Mouse (Mus musculus) cerebellum, postnatal 25 days (tissue): ENCODE data around the gene 4931428L18Rik.
A peak's percentile ranks its signal among the peaks of the same experiment; 100 is the strongest.

Source experiments
- DNase-seq, 2 experiments: peaks; one replicate each; pipeline ENCODE4 v3.0.0; 2021; ENCODE audit warnings: mixed read lengths in 2 of 2

The 4931428L18Rik gene

GRCm38 (mm10) chr1:31152799-31153426 is 69.6 kb downstream of the 4931428L18Rik start:
- DNase-seq: peak in 1 of 2 experiments; percentile 9

DNA sequence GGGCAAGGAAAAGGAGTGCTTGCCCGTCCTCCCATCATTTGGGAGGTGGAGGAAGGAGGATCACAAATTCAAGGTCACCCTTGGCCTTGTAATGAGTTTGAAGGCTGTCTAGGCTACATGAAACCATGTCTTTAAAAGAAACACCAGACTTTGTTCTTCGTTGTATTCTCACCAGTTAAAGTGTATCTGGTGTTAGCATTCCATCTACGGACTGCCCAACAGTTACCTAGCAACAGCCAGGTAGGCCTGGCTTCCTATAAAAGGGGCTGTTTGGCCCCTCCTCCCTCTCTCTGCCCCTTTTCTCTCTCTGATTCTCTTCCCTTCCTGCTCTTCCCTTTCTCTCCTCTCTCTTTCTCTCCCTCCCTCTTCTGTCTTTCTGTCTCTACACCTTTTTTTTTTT is 71.9 kb downstream of the 4931428L18Rik start:
- no peak for DNase-seq

DNA sequence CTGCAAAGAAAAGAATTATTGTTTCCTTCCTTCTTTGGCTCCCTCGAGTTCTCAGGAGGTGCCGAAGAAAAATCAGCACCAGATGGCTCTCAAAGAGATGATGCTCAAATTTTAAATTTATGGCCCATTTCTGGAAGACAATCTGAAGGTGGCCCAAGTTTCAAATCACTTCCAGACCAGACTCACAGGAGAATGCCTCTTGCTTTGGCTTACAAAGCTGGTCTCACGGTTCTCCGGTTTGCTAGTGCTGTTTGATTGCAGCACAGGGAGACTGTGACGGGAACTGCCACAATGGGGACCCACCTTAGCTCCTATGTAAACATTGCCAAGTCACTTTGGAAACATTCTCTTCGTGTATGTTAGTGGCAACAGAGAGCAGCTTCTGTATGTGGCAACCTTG is 72.8 kb downstream of the 4931428L18Rik start:
- DNase-seq: no peak

DNA sequence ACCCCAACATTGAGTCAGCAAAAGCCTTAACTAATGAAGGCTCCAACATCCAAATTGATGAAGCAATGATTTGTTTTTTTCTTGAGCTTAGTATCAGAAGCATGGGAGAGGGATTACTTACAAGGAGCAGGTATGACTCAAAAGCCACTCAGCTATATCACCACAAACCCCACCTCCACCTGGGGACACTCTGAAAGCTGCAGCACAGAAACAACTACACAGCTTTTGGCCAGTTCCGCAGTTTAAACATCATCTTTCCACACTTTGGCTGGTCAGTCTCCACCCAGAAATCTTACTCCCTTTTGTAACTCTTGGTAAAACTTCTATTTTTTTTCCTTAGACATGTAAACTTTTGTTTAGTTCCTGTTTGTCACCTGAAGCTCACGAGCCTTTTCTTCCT is 78.9 kb downstream of the 4931428L18Rik start:
- no peak for DNase-seq

DNA sequence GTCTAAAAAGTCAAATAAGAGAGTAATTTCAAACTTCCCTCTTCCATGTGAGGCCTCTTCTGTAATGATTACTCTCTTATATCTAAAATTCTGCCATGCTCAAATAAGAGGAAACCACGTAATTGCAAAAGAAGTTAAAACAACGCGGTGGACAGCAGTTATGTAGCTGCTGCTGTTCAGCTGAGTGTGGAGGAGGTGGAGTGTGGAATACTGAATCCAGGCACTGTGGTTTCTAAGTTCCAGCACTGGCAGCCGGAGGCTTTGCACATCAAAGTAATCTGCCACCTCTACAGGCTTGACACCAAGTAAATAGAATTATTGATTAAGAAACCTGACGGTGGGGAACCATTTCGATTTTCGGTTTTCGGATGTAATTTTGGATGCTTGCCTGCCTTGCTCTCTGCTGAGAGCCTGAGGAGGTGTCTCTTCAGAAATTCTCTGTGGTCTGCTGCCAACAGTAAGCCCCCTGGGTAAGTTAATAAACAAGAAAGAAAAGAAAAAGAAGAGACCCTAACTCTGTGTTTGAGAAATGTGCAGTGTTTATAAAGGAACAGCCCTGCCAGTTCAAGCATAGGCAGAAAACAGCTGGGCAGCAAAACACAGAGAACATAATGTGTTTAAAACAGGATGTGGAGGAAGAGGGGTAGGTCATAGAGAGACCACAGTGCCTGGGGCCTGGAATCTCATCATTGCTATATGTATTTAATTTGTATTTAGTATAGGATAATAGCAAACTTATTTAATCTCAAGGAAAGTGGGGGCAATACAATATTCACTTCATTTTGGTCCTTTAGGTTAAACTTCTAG is 80.0 kb downstream of the 4931428L18Rik start:
- no peak for DNase-seq

DNA sequence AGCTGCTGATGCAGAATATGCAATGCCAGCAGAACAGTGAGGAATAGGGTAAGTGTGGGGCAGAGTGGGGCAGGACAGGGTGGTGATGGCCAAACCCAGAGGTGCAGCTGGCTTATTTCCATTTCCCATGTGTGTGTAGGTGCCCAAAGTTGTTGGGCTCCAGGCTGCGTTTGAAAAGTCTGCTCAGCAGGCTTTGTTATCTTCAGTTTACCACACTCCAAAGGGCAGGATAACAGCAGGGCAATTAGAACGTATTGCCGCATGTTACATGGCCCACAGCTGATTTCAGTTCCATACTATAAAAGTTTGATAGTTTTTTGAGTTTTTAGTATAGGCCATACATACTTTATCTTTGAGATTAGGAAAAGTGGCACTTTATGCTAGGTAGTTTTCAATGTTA is 84.1 kb downstream of the 4931428L18Rik start:
- no peak for DNase-seq

GRCm38 (mm10) chr1:31113466-31113865 is 109.0 kb downstream of the 4931428L18Rik start:
- no peak for DNase-seq

DNA sequence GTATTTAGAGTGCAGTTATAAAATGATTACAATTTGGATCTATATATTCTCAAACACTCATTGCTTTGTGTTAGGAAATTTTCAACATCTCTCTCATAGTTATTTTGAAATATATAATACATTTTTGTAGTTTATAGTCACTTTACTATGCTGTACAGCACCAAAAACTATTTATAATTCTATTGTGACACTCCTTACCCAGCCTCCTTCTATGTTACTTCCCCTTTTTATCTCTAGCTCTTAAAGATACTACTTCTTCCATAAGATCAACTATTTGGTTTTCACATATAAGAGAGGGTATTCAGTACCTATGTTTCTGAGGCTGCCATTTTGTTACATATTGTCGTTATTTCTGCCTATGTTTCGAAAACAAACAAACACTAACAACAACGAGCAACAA is 114.5 kb downstream of the 4931428L18Rik start:
- no peak for DNase-seq

DNA sequence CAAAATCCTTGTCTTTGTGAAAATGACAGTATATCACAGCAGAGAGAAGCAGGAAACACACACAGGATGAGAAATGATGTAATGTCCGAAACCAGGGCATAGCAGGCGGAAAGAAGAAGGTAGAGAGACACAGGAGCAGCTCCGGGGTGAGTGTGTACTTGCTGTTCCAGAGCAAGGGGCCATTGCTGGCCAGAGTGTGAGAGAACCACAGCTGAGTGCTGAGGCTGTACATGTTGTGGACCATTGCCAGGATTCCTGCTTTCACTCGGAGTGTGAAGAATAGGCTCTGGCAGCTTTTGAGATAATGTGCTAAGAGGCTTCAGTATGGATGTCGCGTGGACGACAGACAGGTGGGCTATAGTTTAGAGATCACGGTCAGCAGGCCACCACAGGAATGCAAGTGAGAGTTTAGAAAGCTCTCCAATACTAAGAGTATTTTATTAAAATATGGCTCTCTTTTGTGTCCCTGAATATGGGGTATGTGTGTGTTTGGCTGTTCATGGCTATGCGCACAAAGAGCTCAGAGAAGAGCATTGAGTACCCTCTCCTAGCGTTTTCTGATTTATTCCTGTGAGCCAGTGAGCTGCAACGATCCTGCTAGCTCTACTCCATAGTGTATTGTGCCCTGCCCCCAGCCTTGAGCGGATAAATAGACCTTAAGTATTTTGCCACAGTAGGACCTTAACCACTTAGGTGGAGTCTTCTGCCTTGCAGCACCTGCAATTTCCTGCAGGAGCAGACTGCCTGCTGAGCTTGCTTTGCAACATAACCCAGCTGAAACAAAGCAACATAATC is 119.4 kb downstream of the 4931428L18Rik start:
- peak; percentile 30 to 42 for DNase-seq

DNA sequence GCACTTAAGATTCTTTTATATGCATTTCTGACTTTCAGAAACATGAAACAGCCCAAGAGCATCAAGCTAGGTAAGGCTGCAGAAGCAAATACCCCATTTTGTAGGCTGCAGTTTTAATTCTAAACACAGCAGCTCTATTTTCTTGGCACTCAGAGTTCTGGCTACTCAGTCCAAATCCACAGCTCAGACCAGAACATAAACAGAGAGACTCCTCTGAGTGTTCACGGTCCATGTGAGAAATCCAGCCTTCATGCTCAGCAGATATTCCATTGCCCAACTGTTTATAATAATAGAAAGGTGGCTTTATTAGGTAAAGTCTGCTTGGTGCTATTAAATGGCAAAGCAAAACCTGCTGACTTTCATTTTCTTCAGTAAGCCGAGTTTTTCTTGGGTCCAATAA is 120.2 kb downstream of the 4931428L18Rik start:
- DNase-seq: no peak

DNA sequence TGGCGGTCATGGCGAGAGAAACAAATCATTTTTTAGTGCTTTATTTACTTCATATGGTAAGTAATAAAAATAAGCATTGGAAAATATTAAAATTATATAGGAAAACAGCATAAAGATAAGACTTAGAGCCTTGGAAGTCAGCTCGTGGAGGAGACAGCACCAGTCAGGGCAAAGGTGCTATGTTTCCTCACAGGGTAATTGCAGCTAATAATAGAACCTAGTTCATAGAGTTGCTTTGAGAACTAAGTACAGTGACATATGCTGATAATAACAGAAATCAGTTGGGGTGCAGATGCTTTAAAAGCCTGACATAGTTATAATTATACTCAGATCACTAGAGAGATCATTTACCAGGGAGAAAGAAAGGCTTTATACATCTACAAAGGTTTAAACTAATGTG is 125.3 kb downstream of the 4931428L18Rik start:
- DNase-seq: no peak

GRCm38 (mm10) chr1:31096466-31096793 is 126.1 kb downstream of the 4931428L18Rik start:
- DNase-seq: no peak

DNA sequence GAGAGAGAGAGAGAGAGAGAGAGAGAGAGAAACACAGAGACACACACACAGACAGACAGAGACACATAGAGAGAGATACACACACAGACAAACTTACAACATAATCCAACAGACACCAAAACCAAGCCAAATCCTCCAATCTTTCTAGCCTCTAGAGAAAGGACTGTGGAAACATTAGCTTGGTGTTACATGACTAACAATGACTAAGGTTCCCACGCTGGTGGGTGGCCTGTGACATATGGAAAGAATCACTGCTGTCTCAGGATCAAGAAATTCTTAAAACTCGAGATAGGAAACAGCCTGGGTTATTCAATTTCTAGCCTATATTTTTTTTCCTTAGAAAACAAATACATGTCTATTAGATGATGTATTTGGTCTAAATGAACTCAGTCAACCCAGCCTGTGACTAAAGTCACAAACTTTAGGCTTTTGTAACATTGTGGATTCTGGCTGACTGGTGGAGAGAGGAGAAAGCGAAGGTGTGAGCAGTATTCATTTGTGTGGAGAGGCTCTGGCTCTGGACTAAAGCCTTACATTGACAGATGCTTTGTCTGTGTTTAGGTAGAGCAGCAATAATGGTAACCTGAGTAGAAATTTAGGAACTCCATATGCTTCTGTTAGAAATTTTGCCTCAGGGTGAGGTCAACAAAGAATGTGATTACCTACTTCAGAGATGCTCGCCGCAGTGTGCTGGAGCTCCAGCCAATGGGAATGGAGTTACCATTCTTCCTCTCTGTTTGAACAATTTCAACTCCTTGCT is 126.6 kb downstream of the 4931428L18Rik start:
- no peak for DNase-seq

GRCm38 (mm10) chr1:31094792-31095191 is 127.7 kb downstream of the 4931428L18Rik start:
- no peak for DNase-seq

DNA sequence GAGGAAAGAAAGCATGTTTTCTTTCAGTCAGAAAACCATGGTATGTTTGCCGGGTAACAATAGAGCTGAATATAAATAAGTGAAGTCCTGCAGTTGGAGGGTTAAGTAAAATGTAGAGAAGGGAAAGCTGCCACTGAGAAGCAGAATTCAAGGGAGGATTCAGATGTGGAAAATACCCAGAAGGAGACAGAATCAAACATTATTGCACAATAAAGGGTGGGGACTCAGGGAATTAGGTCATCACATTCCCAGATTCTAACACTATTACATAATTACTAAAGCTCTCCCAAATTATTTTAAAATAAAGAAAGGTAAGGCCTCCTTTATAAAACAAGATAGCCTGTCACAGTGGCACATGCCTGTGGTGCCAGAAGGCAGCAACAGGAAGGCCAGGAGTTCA is 128.5 kb downstream of the 4931428L18Rik start:
- DNase-seq: no peak

DNA sequence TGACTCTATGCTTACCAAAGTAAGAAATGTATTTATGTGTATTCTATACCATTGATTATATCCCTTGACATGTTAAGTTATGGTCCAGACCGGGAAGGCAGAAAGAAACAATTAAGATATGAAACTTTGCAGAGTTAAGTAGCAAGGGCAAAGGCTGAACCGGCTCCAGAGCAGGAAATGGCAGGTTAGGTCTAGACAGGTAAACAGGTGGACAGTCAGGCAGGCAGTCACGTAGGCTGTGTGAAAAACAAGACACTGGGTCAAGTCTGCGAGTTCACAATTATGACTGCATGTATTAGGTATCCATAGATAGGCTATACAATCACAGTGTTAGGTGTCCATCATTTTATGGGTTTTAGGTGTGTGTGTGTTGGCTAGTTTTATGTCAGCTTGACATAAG is 133.8 kb downstream of the 4931428L18Rik start:
- no peak for DNase-seq

DNA sequence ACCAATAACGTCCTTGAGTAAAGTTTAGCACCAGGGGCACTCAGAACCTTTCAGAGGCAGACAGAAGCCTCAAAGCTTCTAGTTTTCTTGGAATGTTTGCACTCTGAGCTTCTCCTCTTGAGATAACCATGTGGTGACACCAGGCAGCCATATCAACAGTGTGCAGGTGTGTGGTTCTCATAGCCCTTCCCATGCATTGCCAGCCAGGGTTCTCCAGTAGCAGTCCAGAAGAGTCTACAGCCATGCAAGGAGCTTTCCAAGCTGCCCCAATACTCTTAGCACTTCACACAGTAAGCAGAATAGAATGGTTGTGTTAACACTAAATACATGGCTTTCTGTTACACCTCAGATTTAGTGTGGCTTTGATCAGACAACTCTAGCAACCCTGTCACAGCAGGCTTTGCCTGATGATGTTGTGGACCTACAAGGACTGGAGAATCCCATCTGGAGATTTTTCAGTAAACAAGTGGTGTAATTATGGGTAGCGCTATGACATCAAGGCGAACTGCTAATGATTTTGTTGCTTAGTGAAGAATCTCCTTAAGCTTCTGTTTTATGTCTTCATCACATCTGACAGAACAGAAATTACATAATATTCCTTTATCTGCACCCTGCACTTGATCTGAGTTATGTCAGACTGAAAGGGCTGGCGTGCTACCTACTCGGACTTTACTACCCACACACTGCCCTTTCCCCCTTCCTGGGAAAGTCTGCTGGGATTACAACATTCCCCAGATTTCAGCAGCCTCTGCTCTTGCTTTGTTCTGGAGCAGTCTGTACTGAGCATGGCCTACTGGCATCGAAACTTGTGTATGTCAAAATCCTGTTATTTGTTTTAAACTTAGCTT is 149.7 kb downstream of the 4931428L18Rik start:
- no peak for DNase-seq

GRCm38 (mm10) chr1:31071209-31071608 is 151.3 kb downstream of the 4931428L18Rik start:
- DNase-seq: no peak

GRCm38 (mm10) chr1:31064817-31065740 is 157.4 kb downstream of the 4931428L18Rik start:
- no peak for DNase-seq

DNA sequence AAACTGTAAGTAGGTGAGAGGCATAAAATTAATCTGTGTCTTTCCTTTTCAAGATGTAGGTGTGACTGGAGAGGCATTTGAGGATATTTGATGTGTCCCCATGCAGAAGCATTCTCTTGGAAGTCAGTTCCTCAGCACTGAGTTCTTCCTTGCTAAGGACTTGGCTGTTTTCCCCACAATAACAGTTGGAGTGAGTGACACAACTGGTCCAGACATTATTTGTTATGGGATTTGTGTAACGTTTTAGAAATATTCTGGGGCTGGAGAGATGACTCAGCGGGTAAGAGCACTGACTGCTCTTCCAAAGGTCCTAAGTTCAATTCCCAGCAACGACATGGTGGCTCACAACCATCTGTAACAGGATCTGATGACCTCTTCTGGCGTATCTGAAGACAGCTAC is 162.7 kb downstream of the 4931428L18Rik start:
- DNase-seq: no peak

DNA sequence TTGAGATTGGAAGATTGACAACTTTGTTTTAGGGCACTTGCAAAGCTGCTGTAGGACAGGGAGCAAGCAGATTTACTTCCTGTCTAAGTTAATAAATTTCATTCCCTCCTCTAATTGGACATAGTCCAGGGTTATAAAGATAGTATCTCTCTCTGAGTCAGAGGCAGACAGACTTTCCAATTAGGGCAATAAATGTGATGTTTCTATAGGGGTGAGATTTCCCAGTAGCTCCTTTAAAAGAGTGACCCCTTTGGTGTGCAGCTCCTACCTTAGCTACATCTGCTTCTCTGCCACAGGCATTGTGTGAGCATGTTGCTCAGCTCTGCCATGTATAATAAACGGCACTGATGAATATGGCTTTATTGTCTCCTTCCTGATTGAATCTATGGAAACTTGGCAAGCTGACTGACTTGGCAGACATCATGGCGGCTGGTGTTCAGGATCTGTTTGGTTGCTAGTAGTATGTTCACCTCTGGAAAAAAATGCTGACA is 163.6 kb downstream of the 4931428L18Rik start:
- no peak for DNase-seq
